Mouse (Mus musculus) stomach, postnatal 0 days (tissue): ENCODE results near the gene Defb26. TPM values are rescaled to one million over a fixed set of nuclear protein-coding genes. Genes with fewer than 3 reads are reported as not detected.
A peak's percentile ranks its signal among the peaks of the same experiment; 100 is the strongest.

Source experiments
- ATAC-seq: fragments of 200-750 bp; cut with Nextera tagmentation; 2 replicates; pipeline ENCODE4 v1.8.0; 2017; ENCODE audit not compliant: low FRiP score, low TSS enrichment
- DNase-seq: peaks from one replicate; pipeline ENCODE4 v3.0.0-alpha.2; 2016; ENCODE audit warnings: low spot score
- H3K27ac ChIP-seq: fragments of 300-500 bp; sonication (generic); replicated peaks from 2 replicates; pipeline ENCODE4 v1.5.1; 2014; ENCODE audit warnings: mild to moderate bottlenecking, control low read depth
- H3K27me3 ChIP-seq: fragments of 300-500 bp; sonication (generic); 2 replicates; pipeline ENCODE4 v1.6.1; 2014; ENCODE audit warnings: low read length; ENCODE audit not compliant: control insufficient read depth, insufficient read depth
- H3K36me3 ChIP-seq: fragments of 300-500 bp; sonication (generic); 2 replicates; pipeline ENCODE4 v1.6.1; 2014; ENCODE audit warnings: low read length, mixed read lengths; ENCODE audit not compliant: control insufficient read depth, insufficient read depth
- H3K4me1 ChIP-seq: fragments of 300-500 bp; sonication (generic); replicated peaks from 2 replicates; pipeline ENCODE4 v1.6.1; 2014; ENCODE audit warnings: antibody characterized with exemption; ENCODE audit not compliant: control insufficient read depth, insufficient read depth
- H3K4me2 ChIP-seq: fragments of 300-500 bp; sonication (generic); replicated peaks from 2 replicates; pipeline ENCODE4 v1.6.1; 2014; ENCODE audit warnings: low read depth, mild to moderate bottlenecking, control low read depth, moderate library complexity
- H3K4me3 ChIP-seq: fragments of 300-500 bp; sonication (generic); 2 replicates; pipeline ENCODE4 v1.5.1; 2014; ENCODE audit warnings: low read depth, low read length, control low read depth
- H3K9ac ChIP-seq: fragments of 300-500 bp; sonication (generic); 2 replicates; pipeline ENCODE4 v1.6.1; 2014; ENCODE audit warnings: mild to moderate bottlenecking, low read length, control low read depth, mixed read lengths
- H3K9me3 ChIP-seq: fragments of 300-500 bp; sonication (generic); 2 replicates; pipeline ENCODE4 v1.6.1; 2016; ENCODE audit warnings: low read length; ENCODE audit not compliant: control insufficient read depth
- CTCF ChIP-seq: IDR thresholded peaks from 2 replicates; pipeline ENCODE4 v1.5.1; 2016; ENCODE audit warnings: antibody characterized with exemption, low read depth, mild to moderate bottlenecking, moderate library complexity
- EP300 ChIP-seq: optimal IDR thresholded peaks from 2 replicates; pipeline ENCODE3; 2016; ENCODE audit warnings: antibody characterized with exemption
- WGBS: fragments of 180-500 bp; shearing (Covaris S2); extraction: QIAGEN DNeasy Blood & Tissue Kit; methylation state at CpG from one replicate; pipeline ENCODE4 v1.1.7; 2014; 5-methylcytosine and 5-hydroxymethylcytosine counted together
- polyA plus RNA-seq: library from polyadenylated mRNA; unstranded; fragments of >200 nt; fragmentation: Nextera tagmentation; extraction: Ambion mirVana; gene quantifications from 2 replicates; pipeline ENCODE4 v1.2.1, GENCODE M21; 2015

Defb26 gene
- polyA plus RNA-seq: not detected in 2 replicates

DNA sequence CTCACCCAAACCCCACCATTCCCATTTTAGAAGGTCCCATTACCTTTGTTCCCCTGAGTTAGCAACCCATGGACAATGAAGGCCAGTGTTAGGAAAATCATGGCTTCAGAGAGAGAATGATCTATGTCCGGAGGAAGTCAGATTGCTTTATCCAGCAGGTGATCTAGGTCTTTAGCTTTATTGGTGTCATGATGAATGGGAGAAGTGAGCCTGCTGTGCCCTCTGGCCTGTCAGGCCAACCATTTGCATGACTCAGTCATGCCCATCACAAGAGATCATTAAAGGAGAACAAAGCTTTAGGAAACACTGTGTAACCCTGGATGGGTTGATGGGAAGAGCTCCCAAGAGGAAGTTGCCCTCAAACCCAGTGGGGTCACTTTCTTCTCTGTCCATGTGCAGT is at the start of gene Defb26:
Defb26 (minus strand) TSS at position 101 of the 400 bp plus-strand sequence.
- 93% methylated on average over 1 of the region's 1 CpGs for WGBS
- no peaks in the 10 kb centered on the region for H3K27me3 ChIP-seq
- ATAC-seq: no peak
- TF ChIP-seq CTCF (no peak), EP300 (no peak)
- no peaks in the 10 kb centered on the region for H3K9me3 ChIP-seq
- DNase-seq: no peak
- H3K36me3 ChIP-seq: no peaks in the 10 kb centered on the region
- H3K4me3 ChIP-seq: no peak within 1 kb of the TSS
- H3K9ac ChIP-seq: no peak within 1 kb of the TSS
- no peak within 1 kb of the TSS for H3K4me2 ChIP-seq
- H3K4me1 ChIP-seq: no peaks in the 10 kb centered on the region
- H3K27ac ChIP-seq: no peak within 1 kb of the TSS

DNA sequence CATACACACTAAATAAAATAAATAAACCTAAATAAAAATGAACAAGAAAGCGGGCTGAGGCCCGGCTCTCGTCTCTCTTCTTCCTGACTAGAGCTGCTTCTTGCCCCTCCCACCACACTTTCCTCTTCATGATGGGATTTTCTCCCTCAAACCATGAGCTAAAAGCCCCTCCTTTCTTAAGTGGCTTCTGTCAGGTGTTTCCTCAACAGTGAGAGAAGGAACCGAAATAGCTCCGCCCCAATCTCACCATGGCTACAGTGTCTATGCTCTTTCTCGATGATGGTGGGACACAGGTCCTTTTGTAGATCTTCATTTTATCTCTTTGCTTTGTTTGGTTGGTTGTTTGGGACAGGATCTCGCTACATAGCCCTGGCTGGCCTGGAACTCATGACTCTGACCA is 45.2 kb upstream of the Defb26 start:
- whole genome bisulfite sequencing: 84% methylated on average over 7 of the region's 7 CpGs
- no peaks in the 10 kb centered on the region for H3K27me3 ChIP-seq
- H3K4me1 ChIP-seq: no peaks in the 10 kb centered on the region
- no peaks in the 10 kb centered on the region for H3K9me3 ChIP-seq
- DNase-seq (no peak), ATAC-seq (no peak)
- no peak overlapping the region for H3K4me2 ChIP-seq
- TF ChIP-seq CTCF (no peak), EP300 (no peak)
- no peak overlapping the region for H3K27ac ChIP-seq
- no peak overlapping the region for H3K4me3 ChIP-seq
- no peaks in the 10 kb centered on the region for H3K36me3 ChIP-seq
- H3K9ac ChIP-seq: no peak overlapping the region

DNA sequence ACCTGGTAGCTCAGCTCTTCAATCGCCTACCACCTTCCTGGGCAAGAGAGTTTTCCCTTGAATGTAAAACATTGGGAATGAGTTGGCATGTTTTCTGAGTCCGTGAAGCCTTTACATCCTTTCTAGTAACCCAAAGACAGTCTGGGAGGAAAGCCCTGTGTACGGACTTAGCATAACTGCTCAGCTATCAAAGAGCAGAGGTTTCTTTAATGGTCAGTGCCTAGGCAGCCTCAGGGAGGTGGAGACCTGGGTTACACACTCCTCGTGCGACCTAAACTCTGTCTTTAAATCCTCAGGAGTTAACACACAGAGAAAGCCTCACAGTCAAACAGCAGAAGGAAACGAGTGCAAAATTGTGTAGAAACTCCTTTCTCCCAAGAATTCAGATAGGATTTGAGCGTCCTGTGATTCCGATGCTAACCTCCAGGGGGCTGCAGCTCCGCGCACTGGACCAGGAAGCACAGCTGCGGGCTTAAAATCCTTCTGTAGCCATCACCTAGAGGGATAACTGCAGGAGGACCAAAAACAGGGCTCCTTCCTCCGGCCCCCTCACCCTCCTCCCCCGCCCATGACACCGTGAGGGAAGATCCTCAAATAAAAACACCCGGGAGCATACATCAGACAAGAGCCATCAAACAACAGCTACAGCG is 42.4 kb upstream of the Defb26 start:
- Histone ChIP-seq H3K4me1 (no peaks in the 10 kb centered on the region), H3K4me3 (no peak overlapping the region), H3K9ac (no peak overlapping the region), H3K9me3 (no peaks in the 10 kb centered on the region), H3K27me3 (no peaks in the 10 kb centered on the region), H3K27ac (no peak overlapping the region), H3K4me2 (peak overlapping the region; percentile 40), H3K36me3 (no peaks in the 10 kb centered on the region)
- peak; percentile 66 for DNase-seq
- peak; percentile 65; the same call in 1 of the 2 replicates for ATAC-seq
- TF ChIP-seq EP300: no peak
- TF ChIP-seq CTCF: peak; percentile 84
- WGBS: 10% methylated on average over 16 of the region's 16 CpGs

DNA sequence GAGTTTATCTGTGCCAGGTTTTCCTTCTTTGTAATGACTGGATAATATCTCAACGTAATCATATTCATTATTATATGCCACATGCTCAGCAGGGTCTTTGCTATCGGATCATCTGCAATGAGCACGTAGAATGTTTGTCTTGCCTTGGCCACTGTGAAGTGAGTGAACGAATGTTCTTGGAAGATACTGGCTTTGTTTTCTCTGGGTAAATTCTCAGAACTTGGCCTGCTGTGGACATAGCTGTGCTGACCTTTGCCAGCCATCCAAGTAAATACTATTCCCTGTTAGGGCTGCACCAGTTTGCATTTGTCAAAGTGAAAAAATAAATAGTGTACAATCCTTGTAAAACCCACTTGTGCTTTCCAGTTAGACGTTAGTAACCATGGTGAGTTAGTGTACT is 36.6 kb upstream of the Defb26 start:
- WGBS: 35% methylated on average over 5 of the region's 5 CpGs
- H3K36me3 ChIP-seq: no peaks in the 10 kb centered on the region

DNA sequence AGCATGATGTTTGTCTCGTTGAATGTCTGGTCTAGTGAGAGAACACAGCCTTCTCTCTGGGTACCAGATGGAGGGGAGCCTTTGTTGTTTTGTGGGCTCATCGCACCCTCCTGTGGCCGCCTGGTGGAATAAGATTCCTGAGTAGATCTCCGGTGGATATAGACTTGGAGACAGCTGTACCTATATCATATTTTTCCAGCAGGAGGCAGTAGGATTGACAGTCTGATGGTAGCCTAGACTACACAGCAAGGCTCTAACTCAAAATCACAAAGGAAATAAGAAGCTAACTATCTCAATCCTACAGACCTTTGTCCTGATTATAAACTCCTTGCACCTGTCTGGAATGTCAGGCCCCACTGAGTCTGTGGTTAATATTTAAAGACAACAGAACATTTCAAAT is 33.2 kb upstream of the Defb26 start:
- no peak overlapping the region for H3K9ac ChIP-seq
- no peak overlapping the region for H3K27ac ChIP-seq
- WGBS: 14% methylated on average over 4 of the region's 4 CpGs
- H3K36me3 ChIP-seq: no peaks in the 10 kb centered on the region
- no peaks in the 10 kb centered on the region for H3K9me3 ChIP-seq
- H3K4me3 ChIP-seq: no peak overlapping the region
- TF ChIP-seq EP300 (no peak), CTCF (peak; percentile 79)
- no peaks in the 10 kb centered on the region for H3K4me1 ChIP-seq
- ATAC-seq (0 out of 2 replicates have a peak, but pooled peaks have one; percentile 38), DNase-seq (peak; percentile 18)
- no peak overlapping the region for H3K4me2 ChIP-seq
- no peaks in the 10 kb centered on the region for H3K27me3 ChIP-seq

More for the DNA sequence above, 36.6 kb upstream of the Defb26 start:
- Histone ChIP-seq H3K4me2 (no peak overlapping the region), H3K27ac (no peak overlapping the region), H3K4me1 (no peaks in the 10 kb centered on the region), H3K9me3 (no peaks in the 10 kb centered on the region), H3K27me3 (no peaks in the 10 kb centered on the region), H3K4me3 (no peak overlapping the region), H3K9ac (no peak overlapping the region)
- DNase-seq (no peak), ATAC-seq (no peak)
- TF ChIP-seq CTCF: no peak
- TF ChIP-seq EP300: no peak

DNA sequence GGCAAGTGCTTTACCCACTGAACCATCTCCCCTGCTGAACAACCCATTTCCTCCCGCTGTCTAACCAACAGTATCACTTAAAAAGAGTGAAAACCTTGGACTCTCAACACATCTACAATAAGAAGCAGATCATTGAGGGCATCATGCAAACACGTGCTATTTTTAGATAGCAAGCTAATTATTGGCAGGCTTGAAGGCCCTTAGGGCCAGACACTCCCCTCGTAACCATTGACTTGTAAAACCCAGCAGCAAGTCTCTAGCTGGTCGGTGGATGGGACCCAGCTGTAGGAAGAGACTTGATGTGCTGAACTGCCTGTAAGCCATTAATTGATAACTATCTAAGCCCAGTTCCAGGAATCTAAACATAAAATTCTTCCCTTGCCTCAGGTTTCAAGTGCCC is 32.0 kb upstream of the Defb26 start:
- Histone ChIP-seq H3K4me1 (no peaks in the 10 kb centered on the region), H3K9me3 (no peaks in the 10 kb centered on the region), H3K27me3 (no peaks in the 10 kb centered on the region), H3K4me3 (no peak overlapping the region), H3K9ac (no peak overlapping the region), H3K36me3 (no peaks in the 10 kb centered on the region), H3K27ac (no peak overlapping the region), H3K4me2 (no peak overlapping the region)
- no peak for DNase-seq
- TF ChIP-seq CTCF (no peak), EP300 (no peak)
- WGBS: 58% methylated on average over 4 of the region's 4 CpGs
- no peak for ATAC-seq
